Mouse (Mus musculus) hindbrain, embryonic 13.5 days (tissue): ENCODE data around the gene Gnaq. TPM values are rescaled to one million over a fixed set of nuclear protein-coding genes. Genes with fewer than 3 reads are reported as not detected.

Experiments used
- ATAC-seq: fragments of 200-750 bp; cut with Nextera tagmentation; 2 replicates; pipeline ENCODE4 v1.8.0; 2017; ENCODE audit warnings: moderate TSS enrichment; ENCODE audit not compliant: low FRiP score
- H3K27ac ChIP-seq: fragments of 300-500 bp; sonication (generic); 2 replicates; pipeline ENCODE4 v1.5.1; 2015; ENCODE audit warnings: inconsistent platforms, mild to moderate bottlenecking, moderate library complexity
- H3K27me3 ChIP-seq: fragments of 300-500 bp; sonication (generic); 2 replicates; pipeline ENCODE4 v1.6.1; 2015; ENCODE audit warnings: mild to moderate bottlenecking, inconsistent platforms
- H3K36me3 ChIP-seq: fragments of 300-500 bp; sonication (generic); 2 replicates; pipeline ENCODE4 v1.6.1; 2015; ENCODE audit warnings: mild to moderate bottlenecking, inconsistent platforms
- H3K4me1 ChIP-seq: fragments of 300-500 bp; sonication (generic); replicated peaks from 2 replicates; pipeline ENCODE4 v1.6.1; 2015; ENCODE audit warnings: inconsistent platforms
- H3K4me2 ChIP-seq: fragments of 300-500 bp; sonication (generic); 2 replicates; pipeline ENCODE4 v1.6.1; 2015; ENCODE audit warnings: inconsistent platforms, mild to moderate bottlenecking, moderate library complexity
- H3K4me3 ChIP-seq: fragments of 300-500 bp; sonication (generic); 2 replicates; pipeline ENCODE4 v1.5.1; 2015; ENCODE audit warnings: mild to moderate bottlenecking, inconsistent platforms
- H3K9ac ChIP-seq: fragments of 300-500 bp; sonication (generic); 2 replicates; pipeline ENCODE4 v1.6.1; 2015; ENCODE audit warnings: mild to moderate bottlenecking, inconsistent platforms
- H3K9me3 ChIP-seq: fragments of 300-500 bp; sonication (generic); 2 replicates; pipeline ENCODE4 v1.6.1; 2016; ENCODE audit warnings: inconsistent platforms
- WGBS: fragments of 180-500 bp; shearing (Covaris S2); methylation state at CpG from one replicate; pipeline ENCODE4 v1.1.7; 2015; 5-methylcytosine and 5-hydroxymethylcytosine counted together
- polyA plus RNA-seq: library from polyadenylated mRNA; unstranded; fragments of >200 nt; fragmentation: Nextera tagmentation; extraction: Ambion mirVana; gene quantifications from 2 replicates; pipeline ENCODE4 v1.2.1, GENCODE M21; 2015

The Gnaq gene
- polyA plus RNA-seq, 1 experiment from 2014 or later: 79.8 TPM

GRCm38 (mm10) chr19:16273021-16273420 lies 140.4 kb downstream of the Gnaq start:
- Histone ChIP-seq H3K27ac (no peak overlapping the region), H3K9ac (no peak overlapping the region), H3K27me3 (no peaks in the 10 kb centered on the region), H3K4me3 (no peak overlapping the region), H3K4me2 (no peak overlapping the region), H3K4me1 (peaks cover 15% of the 10 kb centered on the region), H3K9me3 (no peaks in the 10 kb centered on the region), H3K36me3 (0 out of 2 replicates have a peak, but pooled peaks cover 4% of the 10 kb centered on the region)
- 83% methylated on average over 4 of the region's 4 CpGs for WGBS
- ATAC-seq: no peak

GRCm38 (mm10) chr19:16280231-16280630 lies 147.6 kb downstream of the Gnaq start:
- Histone ChIP-seq H3K9ac (no peak overlapping the region), H3K36me3 (peaks cover 9% of the 10 kb centered on the region), H3K4me2 (no peak overlapping the region), H3K4me1 (peaks cover 24% of the 10 kb centered on the region), H3K27ac (no peak overlapping the region), H3K9me3 (no peaks in the 10 kb centered on the region), H3K4me3 (no peak overlapping the region), H3K27me3 (no peaks in the 10 kb centered on the region)
- whole genome bisulfite sequencing: 83% methylated on average over 4 of the region's 4 CpGs
- no peak for ATAC-seq

- no peak for ATAC-seq
- no peak overlapping the region for H3K9ac ChIP-seq
Observed at GRCm38 (mm10) chr19:16285051-16286028, 152.7 kb downstream of the Gnaq start.

GRCm38 (mm10) chr19:16286451-16287175 lies 154.0 kb downstream of the Gnaq start:
- H3K36me3 ChIP-seq: no peaks in the 10 kb centered on the region
- no peak for ATAC-seq
- H3K9ac ChIP-seq: no peak overlapping the region
- H3K4me1 ChIP-seq: peaks cover 47% of the 10 kb centered on the region
- H3K27ac ChIP-seq: no peak overlapping the region
- H3K27me3 ChIP-seq: no peaks in the 10 kb centered on the region
- 74% methylated on average over 10 of the region's 10 CpGs for WGBS
- no peak overlapping the region for H3K4me3 ChIP-seq
- no peak overlapping the region for H3K4me2 ChIP-seq
- H3K9me3 ChIP-seq: no peaks in the 10 kb centered on the region

More at GRCm38 (mm10) chr19:16285051-16286028, 152.7 kb downstream of the Gnaq start:
- Histone ChIP-seq H3K9me3 (no peaks in the 10 kb centered on the region), H3K27me3 (no peaks in the 10 kb centered on the region), H3K4me2 (no peak overlapping the region), H3K27ac (peak overlapping the region; percentile 67; the same call in 1 of the 2 replicates), H3K36me3 (no peaks in the 10 kb centered on the region), H3K4me1 (peaks cover 44% of the 10 kb centered on the region), H3K4me3 (no peak overlapping the region)
- 79% methylated on average over 11 of the region's 11 CpGs for WGBS

DNA sequence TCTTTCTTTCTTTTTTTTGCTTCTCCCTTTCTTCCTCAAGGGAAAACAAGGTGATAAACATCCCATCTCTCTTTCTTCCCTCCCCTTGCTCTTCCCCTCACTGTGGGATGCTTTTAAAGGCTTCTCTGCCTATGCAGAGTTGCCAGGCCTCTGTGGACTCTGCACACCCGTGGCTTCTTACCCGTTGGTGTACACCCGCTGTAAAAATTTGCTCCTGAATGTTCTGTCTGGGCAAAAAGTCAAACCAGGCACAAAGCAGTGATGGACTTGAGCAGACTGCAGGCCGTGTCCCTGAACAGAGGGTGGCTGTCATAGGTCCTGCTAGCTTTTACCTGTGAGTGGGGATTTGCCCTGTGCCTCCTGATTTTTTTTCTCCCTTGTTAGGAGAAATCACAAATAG lies 154.7 kb downstream of the Gnaq start:
- peaks cover 46% of the 10 kb centered on the region for H3K4me1 ChIP-seq
- no peak overlapping the region for H3K27ac ChIP-seq
- H3K9ac ChIP-seq: no peak overlapping the region
- no peak overlapping the region for H3K4me3 ChIP-seq
- WGBS: 76% methylated on average over 4 of the region's 4 CpGs
- ATAC-seq: no peak
- H3K4me2 ChIP-seq: no peak overlapping the region
- H3K36me3 ChIP-seq: no peaks in the 10 kb centered on the region
- no peaks in the 10 kb centered on the region for H3K9me3 ChIP-seq
- no peaks in the 10 kb centered on the region for H3K27me3 ChIP-seq

GRCm38 (mm10) chr19:16287971-16288370 lies 155.3 kb downstream of the Gnaq start:
- 90% methylated on average over 7 of the region's 7 CpGs for WGBS
- Histone ChIP-seq H3K4me2 (no peak overlapping the region), H3K9ac (no peak overlapping the region), H3K9me3 (no peaks in the 10 kb centered on the region), H3K4me1 (peaks cover 50% of the 10 kb centered on the region), H3K27me3 (no peaks in the 10 kb centered on the region), H3K27ac (no peak overlapping the region), H3K4me3 (no peak overlapping the region), H3K36me3 (no peaks in the 10 kb centered on the region)
- ATAC-seq: no peak

DNA sequence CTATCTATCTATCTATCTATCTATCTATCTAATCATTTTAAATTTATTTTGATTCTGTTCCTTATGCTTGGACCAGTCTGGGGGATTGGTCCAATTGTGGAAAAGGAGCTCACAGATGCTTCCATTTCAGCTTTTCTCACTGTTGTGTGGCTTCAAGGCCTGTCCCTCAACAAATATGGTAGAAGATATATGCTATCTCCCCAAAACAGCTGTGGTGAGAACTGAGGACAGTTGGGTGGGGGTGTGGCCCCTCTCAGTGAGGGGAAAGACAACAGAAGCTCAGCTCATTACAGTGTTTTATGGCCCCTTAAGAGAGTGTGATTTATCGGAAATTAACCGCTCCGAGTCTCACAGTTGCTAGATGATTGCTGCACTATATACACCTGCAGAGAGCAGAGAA lies 158.5 kb downstream of the Gnaq start:
- WGBS: 77% methylated on average over 3 of the region's 3 CpGs
- ATAC-seq: no peak
- Histone ChIP-seq H3K27me3 (no peaks in the 10 kb centered on the region), H3K4me2 (no peak overlapping the region), H3K36me3 (no peaks in the 10 kb centered on the region), H3K4me1 (peaks cover 46% of the 10 kb centered on the region), H3K27ac (0 out of 2 replicates have a peak overlapping the region, but pooled peaks have one; percentile 20), H3K9ac (no peak overlapping the region), H3K4me3 (no peak overlapping the region), H3K9me3 (no peaks in the 10 kb centered on the region)

- WGBS: 58% methylated on average over 2 of the region's 2 CpGs
- H3K27me3 ChIP-seq: no peaks in the 10 kb centered on the region
- H3K27ac ChIP-seq: peak overlapping the region; percentile 75
- ATAC-seq: peak; percentile 66
- peaks cover 37% of the 10 kb centered on the region for H3K4me1 ChIP-seq
- no peak overlapping the region for H3K4me3 ChIP-seq
- no peak overlapping the region for H3K4me2 ChIP-seq
- no peak overlapping the region for H3K9ac ChIP-seq
- no peaks in the 10 kb centered on the region for H3K9me3 ChIP-seq
- H3K36me3 ChIP-seq: no peaks in the 10 kb centered on the region
Observed at GRCm38 (mm10) chr19:16292056-16292608, 159.5 kb downstream of the Gnaq start.

- Histone ChIP-seq H3K9me3 (no peaks in the 10 kb centered on the region), H3K36me3 (no peaks in the 10 kb centered on the region), H3K27me3 (no peaks in the 10 kb centered on the region), H3K4me2 (no peak overlapping the region), H3K27ac (peak overlapping the region; percentile 62), H3K9ac (no peak overlapping the region), H3K4me1 (peaks cover 30% of the 10 kb centered on the region), H3K4me3 (no peak overlapping the region)
- WGBS: 96% methylated on average over 1 of the region's 1 CpGs
- no peak for ATAC-seq
Observed at GRCm38 (mm10) chr19:16292978-16293377, 160.3 kb downstream of the Gnaq start.

DNA sequence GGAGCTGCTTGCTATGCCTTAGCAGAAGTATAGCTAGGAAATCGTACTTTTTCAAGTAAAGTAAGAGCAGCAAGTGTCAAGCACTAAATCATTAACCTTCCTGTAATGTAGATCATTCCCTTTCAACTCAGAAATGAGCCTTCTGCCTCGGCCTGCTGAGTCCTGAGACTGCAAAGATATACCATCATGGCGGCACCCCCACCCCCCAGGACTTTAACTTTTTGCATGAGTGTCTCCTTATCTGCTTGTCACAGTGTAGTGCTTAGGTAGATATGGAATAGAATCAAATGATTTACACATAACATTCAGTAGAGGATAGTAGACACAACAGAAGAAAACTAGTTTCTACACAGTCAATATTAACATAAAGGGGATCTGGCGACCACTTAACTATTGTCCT lies 167.8 kb downstream of the Gnaq start:
- Histone ChIP-seq H3K27me3 (no peaks in the 10 kb centered on the region), H3K9me3 (no peaks in the 10 kb centered on the region), H3K27ac (no peak overlapping the region), H3K4me3 (no peak overlapping the region), H3K4me2 (no peak overlapping the region), H3K9ac (no peak overlapping the region), H3K4me1 (0 out of 2 replicates have a peak, but pooled peaks cover 5% of the 10 kb centered on the region), H3K36me3 (no peaks in the 10 kb centered on the region)
- no peak for ATAC-seq
- WGBS: 91% methylated on average over 4 of the region's 4 CpGs

DNA sequence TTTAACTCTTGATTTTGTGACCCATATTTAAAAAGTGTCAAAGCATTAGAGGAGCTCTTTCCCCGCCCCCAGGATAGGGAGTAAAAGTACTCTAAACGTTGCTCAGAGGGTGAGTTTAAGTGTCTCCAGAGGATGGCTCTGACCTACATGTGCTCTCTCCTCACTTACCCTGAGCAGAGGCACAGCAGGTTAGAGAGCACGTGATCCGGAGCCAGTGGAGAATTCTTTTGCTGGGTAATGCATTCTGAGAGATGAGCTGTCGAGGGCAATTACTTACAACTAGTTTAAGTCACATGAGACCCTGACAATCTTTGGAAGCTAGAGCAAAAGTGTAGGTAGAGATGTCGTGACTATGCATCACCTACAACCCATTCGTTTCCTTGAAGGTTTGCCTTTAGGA lies 168.7 kb downstream of the Gnaq start:
- Histone ChIP-seq H3K9me3 (no peaks in the 10 kb centered on the region), H3K27me3 (no peaks in the 10 kb centered on the region), H3K4me1 (0 out of 2 replicates have a peak, but pooled peaks cover 5% of the 10 kb centered on the region), H3K27ac (peak overlapping the region; percentile 13; the same call in 1 of the 2 replicates), H3K4me2 (no peak overlapping the region), H3K36me3 (no peaks in the 10 kb centered on the region), H3K9ac (no peak overlapping the region), H3K4me3 (no peak overlapping the region)
- ATAC-seq: no peak
- 71% methylated on average over 7 of the region's 7 CpGs for WGBS

- no peak for ATAC-seq
- H3K27ac ChIP-seq: no peak overlapping the region; the same call in 1 of the 2 replicates
- no peak overlapping the region for H3K9ac ChIP-seq
- H3K36me3 ChIP-seq: no peaks in the 10 kb centered on the region
- no peaks in the 10 kb centered on the region for H3K9me3 ChIP-seq
- peaks cover 7% of the 10 kb centered on the region; the same call in 1 of the 2 replicates for H3K4me1 ChIP-seq
- H3K27me3 ChIP-seq: no peaks in the 10 kb centered on the region
- no peak overlapping the region for H3K4me3 ChIP-seq
- H3K4me2 ChIP-seq: no peak overlapping the region
Observed at GRCm38 (mm10) chr19:16309031-16309430, 176.4 kb downstream of the Gnaq start.
